Mouse (Mus musculus): Measurements from ENCODE around the gene Abhd17c. TPM values are rescaled to one million over a fixed set of nuclear protein-coding genes. Genes with fewer than 3 reads are reported as not detected.
"Not testable (repeated sequence)": the region's sequence is repeated elsewhere in the genome, so short reads cannot be mapped to it uniquely, and the experiment has no call there.

Gene Abhd17c
- polyA plus RNA-seq, 1 experiment = 33.9 TPM

DNA sequence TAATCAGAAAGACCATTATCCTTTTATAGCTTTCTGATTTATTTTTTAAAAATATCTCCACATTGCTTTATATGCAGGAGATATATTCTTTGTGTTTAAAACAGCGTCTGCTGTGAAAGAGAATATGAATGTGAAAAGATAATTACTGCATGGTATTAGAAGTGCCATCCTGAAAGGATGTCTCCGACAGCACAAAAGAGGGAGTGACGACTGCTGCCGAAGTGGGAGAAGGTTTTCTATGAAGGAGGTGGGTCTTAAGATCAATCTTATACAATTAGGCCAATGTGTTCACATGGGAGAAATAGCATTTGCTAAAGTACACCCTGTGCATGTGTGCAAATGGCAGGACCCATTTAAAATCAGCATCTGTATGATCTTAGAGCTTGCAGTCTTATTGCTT, 33.5 kb upstream of the Abhd17c start:
- Histone ChIP-seq H3K36me3 (ENCODE audit: control insufficient read depth, insufficient read depth, low read length) (no peaks in the 10 kb centered on the region), H3K27me3 (ENCODE audit: control insufficient read depth, insufficient read depth, low read length) (no peaks in the 10 kb centered on the region), H3K4me1 (ENCODE audit: control insufficient read depth, insufficient read depth, insufficient read length) (no peaks in the 10 kb centered on the region), H3K4me3 (ENCODE audit: extremely low read depth, insufficient read depth, insufficient read length) (no peak overlapping the region), H3K27ac (ENCODE audit: insufficient read depth, low read length) (no peak overlapping the region)
- no peak for DNase-seq (ENCODE audit: low read depth in 1 of 2, low spot score in 2 of 2)
- TF ChIP-seq CTCF (IDR thresholded peaks at IDR 0.05; ENCODE audit: extremely low read depth, insufficient read depth, insufficient read length, insufficient replicate concordance) (no peak), POLR2A (IDR thresholded peaks at IDR 0.05; ENCODE audit: low read depth, low read length) (no peak)
- WGBS = 93% methylated on average over 4 of the region's 4 CpGs

- H3K36me3 ChIP-seq (ENCODE audit: control insufficient read depth, insufficient read depth, low read length) = no peaks in the 10 kb centered on the region
- no peak overlapping the region for H3K27ac ChIP-seq (ENCODE audit: insufficient read depth, low read length)
- no peak overlapping the region for H3K4me3 ChIP-seq (ENCODE audit: extremely low read depth, insufficient read depth, insufficient read length)
- DNase-seq (ENCODE audit: low read depth in 1 of 2, low spot score in 2 of 2) = no peak
- no peaks in the 10 kb centered on the region for H3K27me3 ChIP-seq (ENCODE audit: control insufficient read depth, insufficient read depth, low read length)
- no peak for TF ChIP-seq CTCF (IDR thresholded peaks at IDR 0.05; ENCODE audit: extremely low read depth, insufficient read depth, insufficient read length, insufficient replicate concordance)
- TF ChIP-seq POLR2A (IDR thresholded peaks at IDR 0.05; ENCODE audit: low read depth, low read length) = no peak
- WGBS = 86% methylated on average over 3 of the region's 3 CpGs
- H3K4me1 ChIP-seq (ENCODE audit: control insufficient read depth, insufficient read depth, insufficient read length) = no peaks in the 10 kb centered on the region
These were observed 33.0 kb upstream of the Abhd17c start for GRCm38 (mm10) chr7:84184703-84185102.

DNA sequence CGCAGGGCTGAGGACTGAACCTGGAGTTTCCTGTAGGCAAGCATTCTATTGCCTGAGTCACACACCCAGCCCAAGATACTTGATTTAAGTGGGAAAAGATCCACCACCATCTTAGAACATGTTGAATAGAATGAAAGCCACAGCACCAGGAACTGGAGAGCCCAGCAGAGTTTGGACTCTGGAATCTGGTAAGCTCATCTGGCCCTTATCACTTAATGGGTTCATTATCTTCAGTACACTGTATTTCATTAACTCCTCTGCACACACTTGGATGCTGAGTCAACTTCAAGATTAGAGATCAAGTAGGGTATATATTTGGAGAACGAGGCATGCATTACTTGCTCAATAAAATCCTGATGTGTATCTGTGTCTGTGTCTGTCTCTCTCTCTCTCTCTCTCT, 27.1 kb upstream of the Abhd17c start:
- H3K27me3 ChIP-seq (ENCODE audit: control insufficient read depth, insufficient read depth, low read length); H3K36me3 ChIP-seq (ENCODE audit: control insufficient read depth, insufficient read depth, low read length): not testable (repeated sequence)
- WGBS = 91% methylated on average over 2 of the region's 2 CpGs

DNA sequence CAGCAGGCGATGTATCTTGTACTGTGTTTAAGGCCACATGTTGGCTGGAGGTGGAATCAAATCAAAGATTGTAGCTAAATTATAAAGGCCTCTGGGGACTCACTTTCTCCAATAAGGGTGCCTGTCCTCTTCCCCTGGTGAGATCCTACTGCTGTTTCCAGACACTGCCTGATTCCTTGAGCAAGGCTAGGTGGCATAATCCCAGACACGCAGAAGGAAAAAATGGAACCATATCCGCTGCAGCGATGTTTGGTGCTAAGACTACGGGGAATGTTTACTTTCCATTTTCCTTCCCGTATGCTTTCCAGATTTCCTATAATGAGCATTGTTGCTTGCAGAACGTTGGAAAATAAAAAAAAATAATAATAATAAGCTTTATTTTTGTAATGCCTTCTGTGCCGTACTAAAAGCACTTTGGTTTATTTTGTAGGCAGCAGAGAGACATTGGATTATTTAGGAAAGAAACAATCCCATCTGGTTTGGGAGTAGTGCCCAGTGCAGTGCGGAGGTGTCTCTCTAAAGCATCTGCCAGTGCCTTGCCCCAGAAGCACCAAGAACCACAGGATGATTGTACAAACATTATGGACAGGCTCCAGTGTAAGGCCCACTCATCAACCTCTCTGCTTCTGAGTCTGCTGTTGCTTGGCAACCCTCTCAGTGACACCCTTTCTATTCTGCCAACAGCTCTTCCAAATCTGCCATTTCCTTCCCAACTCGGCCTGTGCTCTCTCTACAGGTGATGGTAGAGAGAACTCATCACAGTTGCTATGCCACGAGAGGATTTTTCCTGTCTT, 23.2 kb upstream of the Abhd17c start:
- H3K27me3 ChIP-seq (ENCODE audit: control insufficient read depth, insufficient read depth, low read length) = no peaks in the 10 kb centered on the region
- H3K4me3 ChIP-seq (ENCODE audit: extremely low read depth, insufficient read depth, insufficient read length) = no peak overlapping the region
- H3K36me3 ChIP-seq (ENCODE audit: control insufficient read depth, insufficient read depth, low read length) = no peaks in the 10 kb centered on the region
- no peaks in the 10 kb centered on the region for H3K4me1 ChIP-seq (ENCODE audit: control insufficient read depth, insufficient read depth, insufficient read length)
- H3K27ac ChIP-seq (ENCODE audit: insufficient read depth, low read length) = no peak overlapping the region
- TF ChIP-seq POLR2A (IDR thresholded peaks at IDR 0.05; ENCODE audit: low read depth, low read length) (no peak), CTCF (IDR thresholded peaks at IDR 0.05; ENCODE audit: extremely low read depth, insufficient read depth, insufficient read length, insufficient replicate concordance) (no peak)
- 89% methylated on average over 11 of the region's 11 CpGs for WGBS
- no peak for DNase-seq (ENCODE audit: low read depth in 1 of 2, low spot score in 2 of 2)

More for the DNA sequence above, 27.1 kb upstream of the Abhd17c start:
- H3K4me3 ChIP-seq (ENCODE audit: extremely low read depth, insufficient read depth, insufficient read length); H3K27ac ChIP-seq (ENCODE audit: insufficient read depth, low read length); H3K4me1 ChIP-seq (ENCODE audit: control insufficient read depth, insufficient read depth, insufficient read length); DNase-seq (ENCODE audit: low read depth in 1 of 2, low spot score in 2 of 2): not testable (repeated sequence)

DNA sequence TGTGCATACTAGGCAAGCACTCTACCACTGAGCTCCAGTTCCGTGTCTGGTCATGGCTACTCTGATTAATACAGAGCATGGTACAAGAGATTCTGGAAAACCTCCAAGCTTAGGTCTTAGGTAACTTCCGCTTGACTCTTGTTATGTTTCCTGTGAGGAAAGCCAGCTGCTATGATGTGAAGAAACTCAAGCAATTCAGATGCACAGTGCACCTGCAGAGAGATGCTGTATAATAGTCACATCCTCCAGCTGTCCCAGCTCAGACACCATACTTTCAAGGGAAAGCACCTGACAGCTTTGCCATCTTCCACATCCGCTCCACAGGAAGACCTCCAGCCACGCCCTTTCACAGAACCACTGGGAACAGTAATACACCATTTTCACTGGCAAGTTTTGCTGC, 21.7 kb upstream of the Abhd17c start:
- Histone ChIP-seq H3K4me3 (ENCODE audit: extremely low read depth, insufficient read depth, insufficient read length) (no peak overlapping the region), H3K27me3 (ENCODE audit: control insufficient read depth, insufficient read depth, low read length) (no peaks in the 10 kb centered on the region), H3K27ac (ENCODE audit: insufficient read depth, low read length) (no peak overlapping the region), H3K4me1 (ENCODE audit: control insufficient read depth, insufficient read depth, insufficient read length) (no peaks in the 10 kb centered on the region), H3K36me3 (ENCODE audit: control insufficient read depth, insufficient read depth, low read length) (no peaks in the 10 kb centered on the region)
- WGBS = 59% methylated on average over 4 of the region's 4 CpGs
- TF ChIP-seq POLR2A (IDR thresholded peaks at IDR 0.05; ENCODE audit: low read depth, low read length) (no peak), CTCF (IDR thresholded peaks at IDR 0.05; ENCODE audit: extremely low read depth, insufficient read depth, insufficient read length, insufficient replicate concordance) (no peak)
- no peak for DNase-seq (ENCODE audit: low read depth in 1 of 2, low spot score in 2 of 2)

DNA sequence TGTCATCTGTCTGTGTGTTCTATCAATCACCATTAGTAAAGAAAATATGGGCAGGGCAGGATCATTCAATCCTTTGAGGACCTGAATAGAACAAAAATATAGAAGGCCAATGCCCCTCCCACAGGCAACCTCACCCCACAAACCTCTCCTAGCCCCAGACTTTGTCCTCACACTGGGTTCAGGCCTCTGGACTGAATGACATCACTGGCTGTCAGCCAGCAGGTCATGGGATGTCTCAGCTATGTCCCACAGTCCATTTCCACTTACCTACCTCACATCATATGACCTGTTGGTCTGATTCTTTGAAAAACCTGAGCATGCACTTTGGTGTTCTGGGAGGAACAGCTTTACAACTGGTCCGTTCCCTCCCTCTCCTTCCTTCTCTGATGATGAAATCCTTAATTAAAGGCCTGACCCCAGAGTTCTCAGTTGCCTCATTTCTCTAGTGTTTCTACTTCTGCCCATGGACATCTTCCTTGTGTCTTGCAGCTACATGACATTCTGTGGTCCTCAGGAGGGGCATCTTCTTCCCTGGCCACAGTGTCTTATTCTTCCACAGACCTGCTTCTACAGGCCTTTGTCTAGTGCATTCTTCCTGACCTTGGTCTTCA, 19.6 kb upstream of the Abhd17c start:
- WGBS = 90% methylated on average over 1 of the region's 1 CpGs
- no peaks in the 10 kb centered on the region for H3K4me1 ChIP-seq (ENCODE audit: control insufficient read depth, insufficient read depth, insufficient read length)
- H3K4me3 ChIP-seq (ENCODE audit: extremely low read depth, insufficient read depth, insufficient read length) = no peak overlapping the region
- no peaks in the 10 kb centered on the region for H3K27me3 ChIP-seq (ENCODE audit: control insufficient read depth, insufficient read depth, low read length)
- no peaks in the 10 kb centered on the region for H3K36me3 ChIP-seq (ENCODE audit: control insufficient read depth, insufficient read depth, low read length)
- TF ChIP-seq POLR2A (IDR thresholded peaks at IDR 0.05; ENCODE audit: low read depth, low read length) = no peak
- TF ChIP-seq CTCF (IDR thresholded peaks at IDR 0.05; ENCODE audit: extremely low read depth, insufficient read depth, insufficient read length, insufficient replicate concordance) = no peak
- H3K27ac ChIP-seq (ENCODE audit: insufficient read depth, low read length) = no peak overlapping the region
- no peak for DNase-seq (ENCODE audit: low read depth in 1 of 2, low spot score in 2 of 2)

GRCm38 (mm10) chr7:84168355-84168754, 16.7 kb upstream of the Abhd17c start:
- Histone ChIP-seq H3K4me3 (ENCODE audit: extremely low read depth, insufficient read depth, insufficient read length) (no peak overlapping the region), H3K36me3 (ENCODE audit: control insufficient read depth, insufficient read depth, low read length) (no peaks in the 10 kb centered on the region), H3K27me3 (ENCODE audit: control insufficient read depth, insufficient read depth, low read length) (no peaks in the 10 kb centered on the region), H3K4me1 (ENCODE audit: control insufficient read depth, insufficient read depth, insufficient read length) (peaks cover 16% of the 10 kb centered on the region; the same call in 1 of the 2 replicates), H3K27ac (ENCODE audit: insufficient read depth, low read length) (no peak overlapping the region)
- WGBS = 86% methylated on average over 2 of the region's 2 CpGs
- no peak for DNase-seq (ENCODE audit: low read depth in 1 of 2, low spot score in 2 of 2)
- TF ChIP-seq CTCF (IDR thresholded peaks at IDR 0.05; ENCODE audit: extremely low read depth, insufficient read depth, insufficient read length, insufficient replicate concordance) = no peak

Measured in spleen, adult 2 months (tissue).